Mouse (Mus musculus) brain, embryonic 14.5 days (tissue): ENCODE data around the gene Eva1b.

Source experiments
- CTCF ChIP-seq: fragments of 200-500 bp; IDR thresholded peaks from 2 replicates; pipeline ENCODE4 v1.5.1; 2012; ENCODE audit warnings: inconsistent platforms, mild to moderate bottlenecking, moderate library complexity, borderline replicate concordance; ENCODE audit not compliant: insufficient read depth, insufficient read length; ENCODE audit errors: extremely low read depth
- POLR2A ChIP-seq: fragments of 200-500 bp; IDR thresholded peaks from 2 replicates; pipeline ENCODE4 v1.6.1; 2012; ENCODE audit warnings: mild to moderate bottlenecking, inconsistent platforms, borderline replicate concordance; ENCODE audit not compliant: poor library complexity, insufficient read depth, insufficient read length, severe bottlenecking; ENCODE audit errors: extremely low read depth

DNA sequence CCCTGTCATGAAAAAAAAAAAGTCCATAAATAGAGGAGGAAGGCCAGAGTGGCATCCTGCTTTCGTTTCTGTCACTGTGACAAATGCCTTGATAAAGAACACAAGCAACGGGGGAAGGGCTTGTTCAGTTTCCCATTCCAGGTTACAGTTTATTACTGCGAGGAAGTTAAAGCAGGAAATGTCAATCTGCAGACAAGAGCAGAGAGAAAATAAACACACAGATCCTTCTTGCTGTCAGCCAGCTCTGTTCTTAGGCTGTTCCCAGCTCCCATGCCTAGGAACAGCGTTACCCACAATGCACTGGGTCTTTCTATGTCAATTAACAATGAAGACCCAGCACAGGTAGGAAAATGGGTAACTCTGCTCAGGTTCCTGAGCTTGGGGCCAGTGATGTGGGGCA lies 7.6 kb downstream of the Eva1b start:
- TF ChIP-seq POLR2A (no peak), CTCF (no peak)
